In the genomic region with DNA sequence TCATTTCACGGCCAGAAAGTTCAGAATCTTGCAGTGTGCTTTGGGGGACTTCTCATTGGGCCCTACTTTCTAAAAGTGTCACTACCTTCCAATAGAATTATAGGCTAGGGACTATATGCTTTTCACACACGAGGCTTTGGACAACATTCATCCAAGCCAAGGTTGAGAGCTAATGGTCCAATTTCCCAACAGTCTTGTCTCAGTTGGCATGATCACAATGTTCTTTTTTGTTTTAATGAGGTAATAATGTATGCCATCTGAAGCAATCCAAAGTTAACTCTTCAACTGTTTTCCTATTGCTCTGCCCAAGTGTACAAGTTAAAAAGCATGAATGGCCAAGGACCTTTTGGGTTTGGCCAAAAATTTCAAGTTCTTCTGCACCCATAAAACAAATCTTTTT, we compare ENCODE assay signal across 19 mouse cellular contexts. TPM values are rescaled to one million over a fixed set of nuclear protein-coding genes. Genes with fewer than 3 reads are reported as not detected.
DNase-seq lines count a peak whose midpoint lies in the region.
"Had no signal": no experiment of that assay in that cellular context is flagged by ENCODE, and none has a peak within 500 bp of the region (broad histone marks: within the 10 kb centered on the region; RNA-seq: fewer than 3 reads in every experiment).

No protein-coding gene starts in this region.

- peak; percentile 68 for DNase-seq in fat pad, adult 2 months (ENCODE audit: extremely low read depth, low read depth, low spot score)
- DNase-seq in gonadal fat pad, adult 2 months (ENCODE audit: low read depth) = peak; percentile 75
- no peak for DNase-seq in testis, postnatal 14 days (ENCODE audit: low spot score)
- no peak for DNase-seq in urinary bladder, postnatal 14 days (ENCODE audit: low spot score)
- DNase-seq: adrenal gland, adult 2 months; adrenal gland, adult 8-10 months; adrenal gland, postnatal 10 days; adrenal gland, postnatal 14 days; adrenal gland, postnatal 25 days; adrenal gland, postnatal 36 days; B cell, adult 2 months; cerebellum, adult 11 months; cerebellum, adult 11-12 months; cerebellum, adult 18-20 months had no signal

RNA-seq across cellular contexts. Expression of gene Mthfd2l, which starts 11.4 kb away (rescaled TPM):
- 61.1 and 74.6 TPM in 2 replicates for polyA plus RNA-seq in gonadal fat pad, adult 2 months (2012; rRNA removed)

RNA-seq across cellular contexts. Expression of gene Cxcl2, which starts 15.8 kb away (rescaled TPM):
- 1.4 TPM in 1 of 2 replicates, not detected in the other for polyA plus RNA-seq in gonadal fat pad, adult 2 months (2012; rRNA removed)
- polyA plus RNA-seq: activated CD4-positive, CD25-positive, alpha-beta regulatory T cell, adult 4 months; brain, embryonic 14.5 days; C2C12; G1E had no signal

RNA-seq across cellular contexts. Expression of gene Cxcl1, which starts 28.5 kb away (rescaled TPM):
- 0.69 and 5.4 TPM in 2 replicates for polyA plus RNA-seq in gonadal fat pad, adult 2 months (2012; rRNA removed)
- polyA plus RNA-seq: activated CD4-positive, CD25-positive, alpha-beta regulatory T cell, adult 4 months; CD4-positive, CD25-positive, alpha-beta regulatory T cell, adult 4 months; G1E had no signal

Comparison
In these comparisons a context has a peak if more than half of its experiments do, and no peak if none do; other contexts are left out.
1. DNase-seq: peak in fat pad, adult 2 months (single experiment) and gonadal fat pad, adult 2 months (single experiment); none in testis, postnatal 14 days (single experiment) and urinary bladder, postnatal 14 days (single experiment).